Mouse (Mus musculus) layer of hippocampus, adult 2 months (tissue): ENCODE measurements around the gene Pimreg. TPM values are rescaled to one million over a fixed set of nuclear protein-coding genes. Genes with fewer than 3 reads are reported as not detected.
A peak's percentile ranks its signal among the peaks of the same experiment; 100 is the strongest.

Experiments
- DNase-seq, 2 experiments: peaks; one replicate each; pipeline ENCODE4 v3.0.0; 2022; ENCODE audit warnings: low spot score in 2 of 2
- H3K27ac ChIP-seq: fragments of 200-600 bp; 2 replicates; pipeline ENCODE4 v1.8.1; 2022
- H3K4me3 ChIP-seq: fragments of 200-600 bp; 2 replicates; pipeline ENCODE4 v1.8.1; 2022; ENCODE audit warnings: mild to moderate bottlenecking
- CTCF ChIP-seq: fragments of 200-600 bp; conservative IDR thresholded peaks from 2 replicates; pipeline ENCODE4 v1.8.1; 2022; ENCODE audit warnings: antibody characterized with exemption, mild to moderate bottlenecking, moderate library complexity
- total RNA-seq, 2 experiments: library from RNA; stranded (reverse); gene quantifications; 2 replicates each; pipeline ENCODE4 v1.2.3; 2021

The Pimreg gene
- total RNA-seq, 2 experiments from 2014 or later = 0.90 to 0.93 TPM

- Histone ChIP-seq H3K4me3 (no peak overlapping the region), H3K27ac (no peak overlapping the region)
- peak; percentile 63 to 78 for DNase-seq
- TF ChIP-seq CTCF = peak; percentile 92
These were observed 3.8 kb upstream of the Pimreg start for GRCm38 (mm10) chr11:72037996-72038395.

DNA sequence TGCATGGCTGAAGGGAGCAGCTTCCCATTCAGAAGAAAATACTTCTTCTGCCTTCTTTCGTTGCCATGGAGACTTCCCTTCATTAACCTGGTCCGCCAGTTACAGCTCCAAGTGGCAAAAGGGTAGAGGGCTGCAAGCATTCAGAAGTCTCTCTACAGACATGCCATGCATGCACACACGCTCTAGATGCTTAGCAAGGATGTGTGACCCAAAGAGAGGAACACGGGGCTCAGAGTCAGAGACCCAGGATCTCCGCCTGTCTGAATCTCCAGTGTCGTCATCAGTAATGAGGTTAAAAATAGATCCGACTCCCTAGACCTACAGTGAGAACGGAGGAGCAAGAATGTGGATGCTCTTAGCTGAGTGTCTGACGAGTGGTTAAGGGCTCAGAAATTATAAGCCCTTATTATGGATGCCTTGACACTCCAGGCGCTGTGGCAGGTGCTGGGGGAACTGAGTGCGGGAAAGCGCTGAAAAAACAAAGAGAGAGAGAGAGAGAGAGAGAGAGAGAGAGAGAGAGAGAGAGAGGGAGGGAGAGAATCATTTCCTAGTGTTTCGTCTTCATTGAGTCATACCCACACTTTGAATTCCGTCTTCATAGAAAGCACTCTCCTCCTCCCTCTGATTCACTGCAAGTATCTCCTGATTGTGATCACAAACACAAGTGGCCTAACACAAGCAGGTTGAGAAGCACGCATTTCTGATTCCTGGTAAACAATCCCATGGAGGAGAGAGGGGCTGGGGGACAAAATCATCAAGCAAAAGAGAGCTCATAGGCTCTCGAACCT, 2.0 kb upstream of the Pimreg start:
- TF ChIP-seq CTCF = no peak
- no peak for DNase-seq
- no peak overlapping the region for H3K4me3 ChIP-seq
- no peak overlapping the region for H3K27ac ChIP-seq

GRCm38 (mm10) chr11:72041290-72041767, 503 bp upstream of the Pimreg start:
- DNase-seq = no peak
- TF ChIP-seq CTCF = no peak
- peak overlapping the region; percentile 76 for H3K4me3 ChIP-seq
- no peak overlapping the region for H3K27ac ChIP-seq

GRCm38 (mm10) chr11:72042631-72043030, 799 bp downstream of the Pimreg start:
- no peak for DNase-seq
- Histone ChIP-seq H3K4me3 (peak overlapping the region; percentile 76), H3K27ac (no peak overlapping the region)
- TF ChIP-seq CTCF = no peak

GRCm38 (mm10) chr11:72044231-72044630, 2.4 kb downstream of the Pimreg start:
- H3K4me3 ChIP-seq = no peak overlapping the region
- no peak for DNase-seq
- no peak for TF ChIP-seq CTCF
- no peak overlapping the region for H3K27ac ChIP-seq

- no peak for TF ChIP-seq CTCF
- Histone ChIP-seq H3K27ac (no peak overlapping the region), H3K4me3 (no peak overlapping the region)
- no peak for DNase-seq
These were observed 6.9 kb downstream of the Pimreg start for GRCm38 (mm10) chr11:72048730-72049129.

DNA sequence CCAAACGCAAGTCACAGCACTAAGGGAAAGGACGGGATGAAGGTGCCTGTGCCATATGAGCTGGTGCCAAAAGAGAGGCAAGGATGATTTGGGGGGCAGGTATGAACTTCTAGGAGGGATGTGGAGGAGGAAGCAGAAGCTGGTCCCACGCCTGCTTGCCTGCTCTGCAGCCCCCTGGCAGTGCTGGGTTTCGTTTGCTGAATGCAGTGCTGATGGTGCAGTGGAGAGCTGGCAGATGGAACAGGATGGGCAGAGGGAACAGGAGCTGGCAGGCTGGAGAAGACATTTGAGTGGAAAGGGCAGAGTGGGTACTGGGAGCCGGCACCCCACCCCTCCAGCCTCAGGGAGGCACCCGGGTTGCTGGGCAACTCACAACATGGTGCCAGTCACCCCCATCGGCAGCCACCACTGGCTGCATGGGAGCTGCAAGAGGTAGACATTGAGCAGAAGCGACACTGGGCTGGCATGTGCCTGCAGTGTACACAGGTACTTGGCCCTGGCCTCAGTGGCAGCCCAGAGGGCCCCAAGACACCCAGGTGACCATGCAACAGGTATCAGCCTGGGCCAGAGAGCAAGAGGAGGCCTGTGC, 7.4 kb downstream of the Pimreg start:
- DNase-seq = no peak
- no peak overlapping the region for H3K27ac ChIP-seq
- no peak for TF ChIP-seq CTCF
- H3K4me3 ChIP-seq = no peak overlapping the region

- Histone ChIP-seq H3K4me3 (peak overlapping the region; percentile 72), H3K27ac (peak overlapping the region; percentile 93)
- no peak for DNase-seq
- no peak for TF ChIP-seq CTCF
These were observed 8.5 kb downstream of the Pimreg start for GRCm38 (mm10) chr11:72050168-72050894.

DNA sequence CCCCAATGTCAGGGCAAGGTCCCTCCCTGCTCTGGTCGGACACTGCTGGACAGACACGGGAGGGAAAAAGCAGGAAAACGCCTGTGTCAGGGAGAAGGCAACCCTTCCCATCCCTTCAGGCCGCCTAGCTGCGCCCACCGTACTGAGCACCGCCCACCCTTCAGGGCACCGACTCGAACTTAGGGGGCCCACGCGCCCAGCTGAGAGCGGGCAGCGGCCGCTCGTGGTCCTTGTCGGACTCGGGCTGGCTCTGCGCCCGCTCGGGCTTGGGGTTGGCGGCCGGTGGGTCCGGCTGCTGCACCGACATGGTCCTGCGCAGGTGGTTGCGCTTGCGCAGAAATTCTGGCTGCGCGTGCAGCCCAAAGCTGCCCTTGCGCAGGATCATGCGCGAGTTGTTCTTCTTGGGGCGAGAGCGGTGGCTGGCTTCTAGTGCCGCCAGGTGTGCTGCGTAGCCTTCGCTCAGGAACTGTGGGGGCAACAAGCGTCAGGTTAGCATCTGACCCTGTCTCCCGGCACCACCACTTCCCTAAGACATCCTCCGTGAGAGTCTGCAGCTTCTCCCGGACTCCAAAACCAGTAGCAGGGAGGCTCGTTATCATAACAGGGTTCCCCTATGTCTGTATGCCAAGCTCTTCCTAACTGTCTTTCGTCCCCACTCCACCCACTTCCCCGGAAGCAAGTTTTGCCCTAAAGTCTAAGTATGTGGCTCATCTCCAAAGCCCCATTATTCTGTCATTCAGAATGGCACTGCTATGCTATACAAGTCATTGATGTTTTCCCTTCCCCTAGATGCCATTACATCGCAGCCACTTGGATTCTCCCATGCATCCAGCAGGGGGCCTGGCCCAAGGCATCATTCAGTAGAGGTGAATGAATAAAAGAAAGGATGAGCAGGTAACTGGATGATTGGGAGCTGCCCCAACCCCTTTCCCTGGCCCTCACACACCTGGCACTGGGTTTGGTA, 9.3 kb downstream of the Pimreg start:
- DNase-seq = peak; percentile 35 to 68
- Histone ChIP-seq H3K27ac (peak overlapping the region; percentile 93), H3K4me3 (peak overlapping the region; percentile 72)
- peak; percentile 76 for TF ChIP-seq CTCF

- no peak overlapping the region for H3K4me3 ChIP-seq
- no peak for DNase-seq
- TF ChIP-seq CTCF = no peak
- H3K27ac ChIP-seq = no peak overlapping the region
These were observed 10.4 kb downstream of the Pimreg start for GRCm38 (mm10) chr11:72052221-72052620.

DNA sequence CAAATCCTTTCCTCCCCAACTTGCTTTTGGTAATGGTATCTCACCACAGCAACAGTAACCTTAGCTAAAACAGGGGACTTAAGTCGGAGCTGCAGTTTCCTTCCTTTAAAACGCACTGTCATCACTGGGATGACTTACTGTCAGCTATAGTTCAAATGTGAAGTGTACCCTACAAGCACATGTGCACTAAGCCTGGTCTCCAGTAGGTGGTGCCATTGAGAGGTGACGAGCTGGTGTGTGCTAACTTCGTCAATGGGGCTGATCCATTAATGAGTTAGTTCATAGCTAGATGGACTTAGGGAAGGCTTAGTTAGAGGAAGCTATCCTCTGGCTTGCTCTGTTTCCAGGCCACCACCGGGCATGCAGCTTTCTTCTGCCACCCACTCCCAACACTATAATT, 10.8 kb downstream of the Pimreg start:
- DNase-seq = peak; percentile 74 to 84
- H3K4me3 ChIP-seq = no peak overlapping the region
- no peak overlapping the region for H3K27ac ChIP-seq
- TF ChIP-seq CTCF = peak; percentile 94

DNA sequence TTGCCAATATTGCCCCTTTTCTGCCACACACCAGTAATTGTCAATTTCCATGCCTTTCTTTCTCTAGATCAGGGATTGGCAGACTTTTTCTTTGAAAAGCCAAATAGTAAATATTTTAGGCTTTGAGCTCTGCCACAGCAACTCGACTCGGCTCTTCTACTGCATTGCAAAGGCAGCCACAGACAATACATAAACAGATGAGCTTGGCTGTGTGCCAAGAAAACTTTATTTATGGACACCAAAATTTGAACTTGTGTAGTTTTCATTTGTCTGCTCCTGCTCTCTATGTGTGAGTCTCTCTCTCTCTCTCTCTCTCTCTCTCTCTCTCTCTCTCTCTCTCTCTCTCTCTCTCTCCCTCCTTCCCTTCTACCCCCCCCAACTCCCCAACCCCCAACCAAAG, 13.3 kb downstream of the Pimreg start:
- TF ChIP-seq CTCF = no peak
- DNase-seq = no peak
- no peak overlapping the region for H3K4me3 ChIP-seq

More for the DNA sequence above, 13.3 kb downstream of the Pimreg start:
- no peak overlapping the region for H3K27ac ChIP-seq
